Mouse (Mus musculus): Measurements from ENCODE around the gene Baz1a. TPM values are rescaled to one million over a fixed set of nuclear protein-coding genes. Genes with fewer than 3 reads are reported as not detected.

Gene Baz1a
- total RNA-seq (2021) = 1 to 10 TPM; 3.6 to 4.1 TPM
- long read RNA-seq, experiment 1, full-length matches to known transcripts = 2 of 3 reads
- long read RNA-seq, experiment 1, partial matches to known transcripts = 0 of 3 reads
- long read RNA-seq, experiment 1, other reads (novel, unspliced or antisense) = 1 of 3 reads
- long read RNA-seq, experiment 2, partial matches to known transcripts = 1 of 1 reads
- long read RNA-seq, experiment 2, other reads (novel, unspliced or antisense) = 0 of 1 reads

GRCm38 (mm10) chr12:55013626-55014398 lies at the start of gene Baz1a:
Baz1a (minus strand) TSS chr12:55014348.
- H3K4me3 ChIP-seq = no peak within 1 kb of the TSS
- no peak for DNase-seq
- TF ChIP-seq CTCF (IDR thresholded peaks at IDR 0.05) = no peak
- intact Hi-C loops (cut with DNase I) = no loop called here
- no peak within 1 kb of the TSS for H3K27ac ChIP-seq

- DNase-seq = no peak
- H3K4me3 ChIP-seq = no peak overlapping the region
- intact Hi-C loops (cut with DNase I) = no loop called here
- no peak for TF ChIP-seq CTCF (IDR thresholded peaks at IDR 0.05)
- H3K27ac ChIP-seq = no peak overlapping the region
Measured at GRCm38 (mm10) chr12:55062141-55062540, 48.0 kb upstream of the Baz1a start.

- intact Hi-C loops (cut with DNase I) = no loop called here
- H3K4me3 ChIP-seq = no peak overlapping the region
- no peak overlapping the region for H3K27ac ChIP-seq
- no peak for DNase-seq
- TF ChIP-seq CTCF (IDR thresholded peaks at IDR 0.05) = no peak
Measured at GRCm38 (mm10) chr12:55061006-55061405, 46.9 kb upstream of the Baz1a start.

GRCm38 (mm10) chr12:55060212-55060898 lies 46.2 kb upstream of the Baz1a start:
- Histone ChIP-seq H3K27ac (peak overlapping the region; percentile 78), H3K4me3 (no peak overlapping the region)
- intact Hi-C loops (cut with DNase I) = no loop called here

GRCm38 (mm10) chr12:55059812-55060211 lies 45.7 kb upstream of the Baz1a start:
- Histone ChIP-seq H3K4me3 (no peak overlapping the region), H3K27ac (peak overlapping the region; percentile 78)
- no peak for TF ChIP-seq CTCF (IDR thresholded peaks at IDR 0.05)
- no peak for DNase-seq
- intact Hi-C loops (cut with DNase I) = no loop called here

More at GRCm38 (mm10) chr12:55060212-55060898, 46.2 kb upstream of the Baz1a start:
- DNase-seq = no peak
- TF ChIP-seq CTCF (IDR thresholded peaks at IDR 0.05) = no peak

GRCm38 (mm10) chr12:55058865-55059615 lies 44.9 kb upstream of the Baz1a start:
- H3K27ac ChIP-seq = peak overlapping the region; percentile 78

GRCm38 (mm10) chr12:55056703-55057102 lies 42.6 kb upstream of the Baz1a start:
- intact Hi-C loops (cut with DNase I) = no loop called here
- H3K27ac ChIP-seq = no peak overlapping the region

More at GRCm38 (mm10) chr12:55058865-55059615, 44.9 kb upstream of the Baz1a start:
- DNase-seq = peak; percentile 34
- intact Hi-C loops (cut with DNase I) = no loop called here
- H3K4me3 ChIP-seq = no peak overlapping the region
- TF ChIP-seq CTCF (IDR thresholded peaks at IDR 0.05) = no peak

GRCm38 (mm10) chr12:55054551-55055241 lies 40.5 kb upstream of the Baz1a start:
- Histone ChIP-seq H3K4me3 (no peak overlapping the region), H3K27ac (no peak overlapping the region)
- intact Hi-C loops (cut with DNase I) = no loop called here
- no peak for DNase-seq
- TF ChIP-seq CTCF (IDR thresholded peaks at IDR 0.05) = no peak

More at GRCm38 (mm10) chr12:55056703-55057102, 42.6 kb upstream of the Baz1a start:
- H3K4me3 ChIP-seq = no peak overlapping the region
- DNase-seq = no peak
- no peak for TF ChIP-seq CTCF (IDR thresholded peaks at IDR 0.05)

GRCm38 (mm10) chr12:55053267-55053666 lies 39.1 kb upstream of the Baz1a start:
- H3K27ac ChIP-seq = no peak overlapping the region
- TF ChIP-seq CTCF (IDR thresholded peaks at IDR 0.05) = no peak
- intact Hi-C loops (cut with DNase I) = no loop called here
- DNase-seq = no peak
- H3K4me3 ChIP-seq = no peak overlapping the region

- DNase-seq = no peak
- H3K27ac ChIP-seq = no peak overlapping the region
- no peak overlapping the region for H3K4me3 ChIP-seq
- intact Hi-C loops (cut with DNase I) = no loop called here
- TF ChIP-seq CTCF (IDR thresholded peaks at IDR 0.05) = no peak
Measured at GRCm38 (mm10) chr12:55051210-55052173, 37.3 kb upstream of the Baz1a start.

Measured in gastrocnemius, adult 2 months (tissue).